Mouse (Mus musculus) stomach, postnatal 0 days (tissue): ENCODE measurements around the gene Cmtm7.

Source experiments
- CTCF ChIP-seq: IDR thresholded peaks from 2 replicates; pipeline ENCODE4 v1.5.1; 2016; ENCODE audit warnings: antibody characterized with exemption, low read depth, mild to moderate bottlenecking, moderate library complexity
- EP300 ChIP-seq: optimal IDR thresholded peaks from 2 replicates; pipeline ENCODE3; 2016; ENCODE audit warnings: antibody characterized with exemption

- TF ChIP-seq CTCF, result no peak
- no peak for TF ChIP-seq EP300
Measured at GRCm38 (mm10) chr9:114816121-114816520, 34.5 kb upstream of the Cmtm7 start.
